Mouse (Mus musculus): ENCODE results near the gene Cbarp.

Cbarp gene

DNA sequence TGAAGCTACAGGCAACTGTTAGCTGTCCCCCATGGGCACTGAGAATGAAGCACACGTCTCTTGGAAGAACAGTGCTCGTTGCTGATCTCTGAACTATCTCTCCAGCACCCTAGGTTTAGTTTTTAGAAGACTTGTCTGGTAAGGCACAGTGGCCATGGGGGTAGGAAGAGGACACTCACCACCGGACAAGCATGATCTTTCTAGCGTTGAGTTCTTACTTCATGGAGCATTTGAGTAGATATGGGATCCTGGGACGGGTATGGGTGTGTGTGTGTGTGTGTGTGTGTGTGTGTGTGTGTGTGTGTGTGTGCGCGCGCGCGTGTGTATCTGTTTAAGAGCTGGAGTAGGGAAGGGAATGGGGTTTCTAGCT lies at the start of gene Cbarp:
Cbarp (minus strand) TSS at position 170 of the 370 bp plus-strand sequence.
- DNase-seq (ENCODE audit: low spot score in 2 of 2): no peak

DNA sequence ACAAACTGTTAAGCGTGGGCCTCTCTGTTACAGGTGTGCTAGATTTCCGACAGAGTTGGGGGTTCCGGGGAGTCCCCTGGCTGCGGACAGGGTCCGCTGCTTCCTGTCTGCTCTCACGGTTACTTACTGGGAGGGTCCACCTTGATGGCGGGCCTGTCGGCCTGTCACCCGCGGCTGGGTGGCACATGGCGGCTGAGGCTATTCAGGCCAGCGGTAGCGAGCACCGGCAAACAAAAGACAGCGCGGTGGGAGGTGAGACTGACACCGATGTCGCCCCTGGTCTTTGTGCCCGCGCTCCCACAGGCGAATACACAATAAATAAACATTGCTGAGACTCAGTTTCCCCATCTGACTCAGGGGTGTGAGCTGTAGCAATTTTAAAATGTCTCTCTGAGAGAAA lies 49.4 kb upstream of the Cbarp start:
- no peak for DNase-seq (ENCODE audit: low spot score in 2 of 2)

DNA sequence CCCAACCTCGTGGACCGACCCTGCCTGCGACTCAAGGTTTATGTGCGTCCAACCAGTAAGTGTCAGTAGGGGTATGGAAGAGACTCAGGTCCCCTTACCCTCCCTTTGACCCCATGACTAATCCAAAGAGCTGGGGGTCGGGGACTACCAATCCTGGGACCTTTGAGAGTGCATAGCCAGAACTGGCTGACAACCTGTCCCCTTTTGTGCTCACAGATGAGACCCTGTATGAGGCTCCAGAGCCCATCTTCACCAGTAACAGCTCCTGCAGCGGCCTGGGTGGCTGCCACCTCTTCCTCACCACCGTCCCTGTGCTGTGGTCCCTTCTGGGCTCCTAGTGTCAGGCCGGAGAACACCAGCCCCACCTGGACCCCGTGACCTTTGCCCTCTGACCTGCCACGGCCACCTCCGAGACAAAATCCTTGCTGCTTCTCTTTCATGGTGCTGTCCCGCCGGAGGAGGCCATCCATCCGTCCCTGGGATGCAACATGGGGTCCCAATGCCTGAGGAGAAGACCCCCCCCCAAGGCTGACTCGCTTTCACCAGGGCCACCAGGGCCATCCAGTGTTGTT lies 47.9 kb upstream of the Cbarp start:
- DNase-seq (ENCODE audit: low spot score in 2 of 2): peak in 1 of 2 experiments; percentile 57

DNA sequence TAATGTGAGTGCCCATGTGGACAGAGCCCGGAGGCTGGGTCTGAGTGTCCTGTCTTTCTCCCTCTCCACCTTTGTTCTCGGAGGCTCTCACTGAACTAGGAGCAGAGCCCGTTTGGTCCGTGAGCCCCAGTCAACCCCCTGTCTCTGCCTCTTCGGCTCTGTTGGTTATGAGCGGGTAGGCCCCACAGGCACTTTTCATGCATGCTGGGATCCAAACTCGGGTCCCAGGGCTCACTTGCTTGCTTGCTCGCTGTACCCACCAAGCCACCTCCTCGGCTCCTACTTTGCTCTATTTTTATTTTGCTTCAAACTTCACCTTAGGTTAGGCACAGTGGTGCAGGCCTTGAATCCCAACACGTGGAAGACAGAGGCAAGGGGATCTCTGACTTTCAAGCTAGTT lies 47.1 kb upstream of the Cbarp start:
- no peak for DNase-seq (ENCODE audit: low spot score in 2 of 2)

DNA sequence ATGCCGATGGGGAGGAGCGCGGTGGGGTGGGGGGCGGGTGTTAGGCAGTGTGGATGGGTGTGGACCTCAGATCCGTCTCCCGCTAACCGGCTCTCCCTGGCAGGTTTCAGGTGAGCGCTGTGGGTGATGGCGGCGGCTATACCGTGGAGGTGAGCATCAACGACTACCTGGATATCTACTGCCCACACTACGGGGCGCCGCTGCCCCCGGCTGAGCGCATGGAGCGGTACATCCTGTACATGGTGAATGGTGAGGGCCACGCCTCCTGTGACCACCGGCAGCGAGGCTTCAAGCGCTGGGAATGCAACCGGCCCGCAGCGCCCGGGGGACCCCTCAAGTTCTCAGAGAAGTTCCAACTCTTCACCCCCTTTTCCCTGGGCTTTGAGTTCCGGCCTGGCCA lies 46.0 kb upstream of the Cbarp start:
- no peak for DNase-seq (ENCODE audit: low spot score in 2 of 2)

DNA sequence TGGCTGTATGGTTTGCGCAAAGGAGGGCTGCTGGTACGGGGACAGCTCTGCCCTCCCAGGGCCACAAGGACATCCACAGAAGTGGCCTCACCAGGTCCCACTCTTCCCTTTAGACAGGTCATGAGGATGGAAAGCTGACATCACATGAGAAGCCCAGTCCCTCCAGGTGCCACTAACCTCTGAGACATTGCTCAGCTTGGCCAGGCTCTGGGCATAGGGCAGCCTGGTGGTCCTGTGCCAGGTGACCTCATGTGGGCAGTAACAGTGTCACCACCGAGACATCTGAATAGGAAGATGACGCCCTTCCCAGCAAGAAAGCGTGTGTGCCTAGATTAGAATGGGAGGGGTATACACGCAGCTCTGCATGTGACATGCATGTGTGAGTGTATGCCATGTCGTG lies 41.9 kb upstream of the Cbarp start:
- no peak for DNase-seq (ENCODE audit: low spot score in 2 of 2)

DNA sequence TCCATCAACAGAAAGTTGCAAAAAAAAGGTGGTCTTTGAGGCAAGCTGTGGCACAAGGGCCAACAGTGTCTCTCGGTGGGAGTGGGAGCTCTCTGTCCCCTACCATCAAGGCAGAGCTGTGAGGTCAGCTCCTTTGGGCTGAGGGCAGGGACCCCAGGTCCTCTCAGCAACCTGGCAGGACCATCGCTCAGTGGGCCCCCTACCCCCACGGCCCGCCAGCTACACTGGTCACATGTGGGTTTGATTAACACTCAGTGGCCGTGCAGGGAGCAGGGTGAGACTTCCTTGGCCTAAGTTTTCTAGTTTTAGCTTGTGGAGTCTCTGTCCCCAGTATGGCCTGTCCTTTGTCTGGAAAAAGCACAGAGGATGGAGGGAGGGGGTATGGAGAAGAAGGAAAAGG lies 40.2 kb upstream of the Cbarp start:
- DNase-seq (ENCODE audit: low spot score in 2 of 2): no peak

DNA sequence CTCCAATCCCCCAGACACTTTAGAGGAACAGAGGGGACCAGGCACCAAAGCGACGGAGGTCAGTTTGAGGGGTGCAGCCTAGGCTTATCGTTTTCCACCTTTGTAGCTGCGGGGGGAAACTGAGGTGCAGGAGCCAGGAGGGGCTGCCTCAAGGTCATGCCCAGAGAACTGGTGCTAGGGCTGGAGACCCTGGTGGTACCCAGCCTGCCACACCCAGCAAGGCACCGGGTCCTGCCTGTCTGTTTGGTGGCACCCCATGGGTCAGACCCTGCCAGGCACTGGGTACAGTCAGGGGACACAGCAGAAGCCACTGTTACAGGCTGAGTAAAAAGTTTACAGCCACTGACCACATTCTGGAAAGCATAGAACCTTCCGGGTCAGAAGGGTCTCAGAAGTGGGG lies 39.7 kb upstream of the Cbarp start:
- no peak for DNase-seq (ENCODE audit: low spot score in 2 of 2)

DNA sequence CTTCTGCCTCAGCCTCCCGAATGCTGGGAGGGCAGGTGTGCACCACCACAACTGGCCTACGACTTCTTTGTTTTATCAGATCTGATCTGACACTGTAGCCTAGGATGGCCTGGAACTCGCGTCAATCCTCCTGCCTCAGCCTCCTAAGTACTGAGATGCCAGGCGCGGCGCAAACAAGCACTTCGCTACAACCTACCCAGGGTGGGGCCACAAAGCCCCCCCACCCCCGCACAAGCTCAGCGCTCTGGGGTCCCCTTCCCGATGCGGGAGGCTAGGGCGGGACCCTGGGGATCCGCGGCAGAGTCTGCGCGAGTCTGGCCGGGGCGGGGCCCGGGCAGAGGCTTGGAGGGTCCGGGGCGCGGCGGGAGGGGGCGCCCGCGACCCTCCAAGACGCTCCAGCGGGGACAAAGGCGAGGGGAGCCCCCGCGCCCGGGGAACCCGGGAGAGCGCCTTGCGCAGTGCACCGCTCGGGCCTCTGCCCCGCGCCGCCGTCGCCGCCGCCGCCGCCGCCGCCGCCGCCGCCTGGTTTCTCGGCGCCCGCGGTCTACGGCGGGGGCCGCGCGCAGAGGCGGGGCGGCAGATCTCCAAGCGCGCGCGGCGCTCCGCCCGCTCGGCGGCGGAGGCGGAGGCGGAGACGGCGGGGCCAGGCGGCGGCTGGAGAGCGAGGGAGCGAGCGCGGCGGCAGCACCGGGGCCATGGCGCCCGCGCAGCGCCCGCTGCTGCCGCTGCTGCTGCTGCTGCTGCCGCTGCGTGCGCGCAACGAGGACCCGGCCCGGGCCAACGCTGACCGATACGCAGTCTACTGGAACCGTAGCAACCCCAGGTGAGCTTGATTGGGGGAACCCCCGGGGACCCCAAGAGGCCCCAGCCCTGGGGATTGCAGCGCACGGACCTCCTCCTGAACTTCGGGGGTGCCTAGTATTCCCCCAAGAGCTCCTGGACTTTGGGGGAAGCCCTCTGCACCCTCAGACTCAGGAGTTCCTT lies 38.7 kb upstream of the Cbarp start, which contains the start of gene Efna2:
Efna2 (plus strand) TSS at position 415 of the 984 bp plus-strand sequence.
- DNase-seq (ENCODE audit: low spot score in 2 of 2): no peak

DNA sequence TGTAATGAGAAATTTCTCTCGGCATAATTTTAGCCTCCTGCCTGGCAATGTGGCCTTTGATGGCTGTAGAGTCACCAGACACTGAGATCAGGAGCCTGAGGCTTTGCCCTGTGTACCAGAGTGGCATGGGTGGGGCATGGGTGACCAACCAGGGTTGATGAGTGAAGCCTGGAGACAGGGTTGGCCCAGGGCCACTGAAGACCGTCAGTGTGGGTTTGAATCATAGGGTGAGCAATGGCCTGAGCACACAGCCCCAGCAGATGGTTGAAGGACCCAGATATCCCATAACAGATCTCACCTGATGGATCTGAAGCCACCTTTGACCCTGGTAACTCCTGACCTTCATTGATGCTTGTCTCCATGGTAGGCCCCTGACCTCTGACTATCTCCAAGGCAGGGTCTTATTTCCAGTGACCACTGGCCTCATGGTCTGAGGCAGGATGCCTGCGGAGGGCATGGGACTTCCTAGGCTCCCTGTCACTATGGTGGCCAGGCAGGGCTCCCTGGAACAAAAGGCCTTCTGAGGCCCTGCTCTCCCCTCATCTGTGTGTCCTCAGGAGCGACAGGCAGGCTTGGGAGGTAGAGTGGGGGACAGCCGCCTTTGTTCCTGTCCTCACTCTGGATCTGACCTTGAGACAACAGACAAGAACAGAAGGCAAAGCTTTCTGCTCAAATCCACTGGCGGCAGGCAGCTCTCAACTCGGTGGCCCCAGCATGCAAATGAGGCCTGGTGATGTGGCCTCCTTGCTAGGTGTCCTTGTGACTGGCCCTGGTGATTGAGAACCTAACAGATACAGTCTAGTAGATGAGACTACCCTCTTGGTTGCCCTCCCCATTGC lies 37.0 kb upstream of the Cbarp start:
- no peak for DNase-seq (ENCODE audit: low spot score in 2 of 2)

DNA sequence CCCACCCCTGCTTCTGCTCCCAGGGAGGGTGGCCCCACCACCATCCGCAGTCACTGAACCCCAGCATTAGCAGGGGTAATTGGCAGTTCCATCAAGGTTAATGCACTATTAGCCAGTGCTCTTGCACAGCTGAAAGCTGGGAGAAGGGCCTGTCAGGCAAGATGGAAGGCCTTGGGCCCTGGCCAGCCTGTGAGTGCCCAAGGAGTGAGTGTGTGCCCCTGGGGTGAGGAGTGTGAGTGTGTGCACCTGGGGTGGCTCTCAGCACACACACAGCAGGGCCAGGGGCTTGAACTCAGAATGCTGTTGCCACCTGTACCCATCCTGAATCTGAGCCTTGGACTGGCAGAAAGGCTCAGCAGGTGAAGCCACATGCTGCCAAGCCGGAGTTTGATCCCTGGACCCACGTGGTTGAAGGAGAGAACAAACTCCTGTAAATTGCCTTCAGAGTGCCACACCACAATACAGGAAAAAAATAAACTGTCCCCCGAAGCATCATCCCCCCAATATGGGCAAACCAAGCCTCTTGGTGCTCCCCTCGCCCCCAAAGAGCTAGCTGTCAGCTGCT lies 35.7 kb upstream of the Cbarp start:
- no peak for DNase-seq (ENCODE audit: low spot score in 2 of 2)

DNA sequence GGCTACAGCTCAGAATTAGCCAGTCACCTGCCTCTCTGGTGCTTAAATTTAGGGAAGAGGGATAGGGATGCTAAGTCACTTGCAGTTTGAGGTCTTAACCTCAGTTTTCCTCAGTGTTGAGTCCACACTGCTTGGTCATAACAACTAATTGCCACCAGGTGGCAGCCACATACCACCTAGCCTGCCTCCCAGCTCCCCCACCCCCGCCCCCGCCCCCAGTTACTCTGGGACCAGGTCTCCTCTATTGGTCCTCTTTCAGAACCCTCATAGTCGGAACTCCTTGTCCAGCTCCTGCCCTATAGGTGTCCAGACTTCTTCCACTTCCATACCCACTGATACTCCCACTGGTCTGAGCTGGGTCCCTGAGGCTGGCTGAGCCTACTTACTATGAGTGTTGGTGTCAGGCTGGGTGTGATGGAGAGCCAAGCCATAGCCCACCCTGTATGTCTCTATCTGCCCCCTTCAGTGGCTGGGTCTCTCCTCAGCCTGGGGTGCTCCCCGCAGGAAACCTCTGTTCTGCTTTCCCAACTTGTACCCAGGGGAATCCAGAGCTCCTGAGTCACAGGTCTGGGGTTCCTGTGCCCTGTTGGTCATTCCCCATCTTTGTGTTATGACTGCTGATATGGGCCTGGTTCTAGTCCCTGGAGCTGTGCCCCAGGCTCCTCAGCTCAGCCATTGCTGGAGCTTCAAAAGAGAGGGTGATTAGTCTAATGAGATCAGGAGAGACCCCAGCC lies 35.1 kb upstream of the Cbarp start:
- peak in 1 of 2 experiments; percentile 22 for DNase-seq (ENCODE audit: low spot score in 2 of 2)

DNA sequence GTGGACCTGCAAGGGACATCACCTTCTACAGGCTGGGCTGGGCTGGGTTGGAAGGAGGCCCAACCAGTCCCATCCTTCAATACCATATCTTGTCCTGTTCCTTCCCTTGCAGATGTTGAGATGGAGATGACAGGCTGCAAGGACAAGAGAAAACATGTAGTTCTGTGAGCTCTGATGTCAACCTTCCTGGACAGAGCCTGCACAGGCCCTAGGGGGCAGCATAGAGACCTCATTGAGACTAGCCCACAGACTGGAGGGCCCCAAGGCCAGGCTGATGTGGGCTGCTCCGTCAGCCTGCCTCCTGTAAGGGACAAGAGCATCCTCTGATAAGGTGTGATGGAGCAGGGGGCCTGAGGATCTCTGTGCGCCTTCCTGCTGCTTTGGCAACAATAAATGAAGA lies 34.1 kb upstream of the Cbarp start:
- peak in 1 of 2 experiments; percentile 19 for DNase-seq (ENCODE audit: low spot score in 2 of 2)

DNA sequence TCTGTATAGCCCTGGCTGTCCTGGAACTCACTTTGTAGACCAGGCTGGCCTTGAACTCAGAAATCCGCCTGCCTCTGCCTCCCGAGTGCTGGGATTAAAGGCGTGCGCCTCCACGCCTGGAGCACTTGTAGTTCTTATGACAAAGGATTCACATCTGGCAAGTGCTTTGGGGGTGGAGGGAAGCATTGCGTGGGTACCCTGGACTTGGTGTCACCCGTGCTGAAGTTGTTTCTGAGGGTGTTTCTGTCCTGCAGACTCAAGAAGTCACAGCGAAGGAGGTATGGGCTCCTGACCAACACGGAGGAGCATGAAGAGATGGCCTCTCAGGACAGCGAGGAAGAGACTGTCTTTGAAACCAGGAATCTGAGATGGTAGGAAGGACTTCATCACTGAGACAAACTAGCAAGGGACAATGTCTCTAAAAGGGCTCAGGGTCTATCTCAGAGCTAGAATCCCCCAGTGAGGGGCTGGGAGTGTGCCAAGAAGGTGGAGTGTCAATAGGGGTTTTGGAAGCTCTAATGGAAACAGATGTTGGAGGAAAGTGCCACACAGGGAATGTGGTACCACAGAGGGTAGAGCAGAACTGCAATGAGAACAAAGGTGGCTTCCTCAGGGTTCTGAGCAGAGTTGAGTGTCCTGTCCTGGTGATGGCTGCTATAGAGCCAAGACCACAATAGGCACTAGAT lies 33.5 kb upstream of the Cbarp start:
- no peak for DNase-seq (ENCODE audit: low spot score in 2 of 2)

DNA sequence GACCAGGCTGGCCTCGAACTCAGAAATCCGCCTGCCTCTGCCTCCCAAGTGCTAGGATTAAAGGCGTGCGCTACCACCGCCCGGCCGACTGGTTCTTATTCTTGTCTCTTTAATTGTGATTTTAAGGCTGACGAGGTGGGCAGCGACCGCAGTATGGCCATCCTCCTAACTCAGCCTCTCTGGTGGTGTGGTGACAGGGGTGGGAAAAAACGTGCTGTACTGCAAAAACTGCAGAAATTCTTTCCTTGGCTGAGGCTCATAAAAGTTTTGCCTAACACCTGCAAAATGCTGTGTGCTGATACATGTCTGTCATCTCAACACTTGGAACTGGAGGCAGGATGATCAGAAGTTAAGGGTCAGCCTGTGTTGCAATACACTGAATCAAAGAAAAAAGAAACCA lies 32.7 kb upstream of the Cbarp start:
- no peak for DNase-seq (ENCODE audit: low spot score in 2 of 2)

DNA sequence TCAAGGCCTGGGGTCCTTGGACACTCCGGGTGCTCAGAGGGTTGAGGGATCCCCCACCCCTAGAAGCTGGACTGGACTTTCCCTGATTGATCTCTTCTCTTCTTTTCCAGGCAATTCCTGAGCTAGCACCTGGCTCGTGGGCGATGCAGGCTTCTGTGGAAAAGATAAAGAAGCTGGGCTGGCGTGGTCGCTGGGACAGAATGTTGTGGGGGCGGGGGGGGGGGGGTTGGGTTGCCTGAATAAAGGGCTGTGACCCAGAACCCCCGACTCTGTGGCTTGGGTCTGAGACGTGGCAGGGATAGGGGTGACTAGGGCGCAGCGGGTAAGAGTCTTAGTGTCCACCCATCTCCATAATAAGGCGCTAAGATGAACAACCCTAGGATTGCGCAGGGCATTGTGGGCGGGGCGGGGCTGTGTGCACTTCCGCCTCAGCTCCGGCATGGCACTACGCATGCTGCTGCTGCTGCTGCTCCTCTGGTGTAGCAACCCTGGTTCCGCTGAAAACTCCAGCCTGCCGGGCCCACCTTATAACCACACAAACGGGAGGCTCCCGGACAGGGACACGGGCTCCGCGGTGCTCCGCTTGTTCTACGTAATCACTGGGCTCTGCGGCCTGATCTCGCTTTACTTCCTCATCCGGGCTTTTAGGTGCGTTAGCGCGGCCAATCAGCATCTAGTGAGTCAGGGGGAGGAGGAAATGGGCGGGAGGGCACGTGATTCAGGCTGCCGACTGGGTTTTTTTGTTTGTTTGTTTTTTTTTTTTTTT lies 32.1 kb upstream of the Cbarp start, which contains the start of gene 1600002K03Rik:
1600002K03Rik (plus strand) TSS at position 418 of the 766 bp plus-strand sequence.
- DNase-seq (ENCODE audit: low spot score in 2 of 2): peak; percentile 84 to 85

DNA sequence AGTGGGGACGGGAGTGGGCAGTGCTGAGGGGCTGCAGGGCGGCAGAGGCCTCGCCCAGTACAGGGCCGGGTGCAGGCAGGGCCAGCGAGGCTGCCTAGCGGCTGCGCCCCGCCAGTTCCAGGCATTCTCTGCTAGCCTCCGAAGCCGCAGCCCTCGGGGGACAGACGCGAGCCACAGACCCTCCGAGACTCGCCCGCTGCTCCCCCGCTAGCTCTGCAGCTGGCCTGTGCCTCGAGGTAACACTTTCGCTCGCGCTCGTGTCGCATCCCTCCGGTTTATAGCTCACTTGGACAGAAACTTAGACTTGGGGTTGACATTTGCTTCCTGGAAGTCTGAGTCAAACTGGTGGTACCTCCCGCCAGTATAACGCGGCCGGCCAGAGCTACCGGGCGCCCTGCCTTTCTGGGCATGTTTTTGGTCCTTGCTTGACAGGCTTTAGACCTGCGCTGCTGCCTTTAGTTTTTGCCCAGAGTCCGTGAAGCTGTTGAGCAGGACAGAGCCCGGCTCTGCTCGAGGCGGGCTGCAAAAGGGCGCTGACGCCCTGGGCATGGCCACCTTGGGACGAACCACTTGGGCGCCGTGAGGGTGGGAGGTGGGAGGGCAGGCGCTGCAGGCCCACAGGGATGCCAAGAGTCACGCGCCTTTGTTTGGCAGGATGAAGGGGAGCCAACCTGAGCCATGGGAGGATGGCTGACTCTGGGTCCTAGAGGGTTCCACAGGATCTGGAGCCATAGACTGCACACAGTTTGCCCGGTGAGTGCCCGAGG lies 31.3 kb upstream of the Cbarp start:
- DNase-seq (ENCODE audit: low spot score in 2 of 2): peak in 1 of 2 experiments; percentile 31

DNA sequence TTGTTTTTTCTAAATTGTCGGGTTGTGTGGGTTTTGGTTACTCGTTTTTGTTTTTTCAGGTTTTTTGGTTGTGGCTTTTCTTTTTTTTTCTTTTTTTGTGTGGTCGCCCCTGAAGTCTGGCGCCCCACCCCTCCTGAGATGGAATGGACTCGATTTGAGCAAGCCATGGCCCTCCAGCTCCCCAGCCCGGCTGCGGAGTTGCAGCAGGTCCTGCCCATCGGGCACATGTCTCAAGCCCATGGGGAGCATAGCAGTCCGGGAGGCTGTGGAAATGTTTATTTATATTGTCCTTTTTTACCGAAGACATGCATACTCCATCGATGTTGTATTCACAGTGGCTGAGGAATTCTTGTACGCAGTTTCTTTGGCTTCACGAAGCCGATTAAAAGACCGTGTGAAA lies 30.6 kb upstream of the Cbarp start:
- no peak for DNase-seq (ENCODE audit: low spot score in 2 of 2)

DNA sequence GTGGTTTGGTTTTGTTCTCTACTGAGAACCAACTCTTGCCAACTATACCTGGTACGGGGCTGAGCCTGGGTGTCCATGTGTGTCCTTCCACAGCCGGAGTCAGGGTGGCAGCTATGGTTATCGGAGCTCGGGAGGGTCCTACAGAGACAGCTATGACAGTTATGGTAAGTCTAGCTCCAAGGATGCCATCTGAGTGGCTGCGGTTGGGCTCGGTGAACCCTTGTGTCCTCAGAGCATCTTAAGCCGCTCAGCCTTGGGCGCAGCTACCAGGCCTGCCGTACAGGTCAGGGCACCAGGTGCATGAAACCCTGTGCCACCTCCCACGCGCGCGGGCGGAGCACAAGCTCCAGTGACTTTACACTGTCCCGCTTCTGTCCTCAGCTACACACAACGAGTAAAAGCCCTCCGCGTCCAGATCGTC lies 30.0 kb upstream of the Cbarp start:
- DNase-seq (ENCODE audit: low spot score in 2 of 2): peak in 1 of 2 experiments; percentile 20

Measured in urinary bladder, postnatal 4 days (tissue).